Mouse (Mus musculus) urinary bladder, postnatal 14 days (tissue): ENCODE data around the gene Mab21l2.

Experiments
- DNase-seq: peaks from one replicate; pipeline ENCODE4 v3.0.0; 2021; ENCODE audit warnings: low spot score

Mab21l2 gene

GRCm38 (mm10) chr3:86539555-86540168 lies 8.8 kb downstream of the Mab21l2 start:
- DNase-seq: no peak

GRCm38 (mm10) chr3:86538645-86539554 lies 9.5 kb downstream of the Mab21l2 start:
- DNase-seq: no peak

GRCm38 (mm10) chr3:86536751-86537150 lies 11.7 kb downstream of the Mab21l2 start:
- no peak for DNase-seq

GRCm38 (mm10) chr3:86531531-86532269 lies 16.7 kb downstream of the Mab21l2 start:
- no peak for DNase-seq

- no peak for DNase-seq
Observed at GRCm38 (mm10) chr3:86522880-86523505, 25.4 kb downstream of the Mab21l2 start.

GRCm38 (mm10) chr3:86518506-86519109 lies 29.8 kb downstream of the Mab21l2 start:
- DNase-seq: no peak

GRCm38 (mm10) chr3:86500586-86500985 lies 47.8 kb downstream of the Mab21l2 start:
- DNase-seq: no peak
